Mouse (Mus musculus) heart, embryonic 16.5 days (tissue): ENCODE measurements around the gene Cfap70. TPM values are rescaled to one million over a fixed set of nuclear protein-coding genes. Genes with fewer than 3 reads are reported as not detected.

Experiments used
- ATAC-seq: fragments of 200-750 bp; cut with Nextera tagmentation; replicated peaks from 2 replicates; pipeline ENCODE4 v1.8.0; 2017; ENCODE audit warnings: moderate number of reproducible peaks; ENCODE audit not compliant: insufficient read depth, low FRiP score; ENCODE audit errors: extremely low read depth
- H3K27ac ChIP-seq: fragments of 300-500 bp; sonication (generic); 2 replicates; pipeline ENCODE4 v1.5.1; 2014; ENCODE audit warnings: mild to moderate bottlenecking, low read length, control low read depth, moderate library complexity
- H3K27me3 ChIP-seq: fragments of 300-500 bp; sonication (generic); 2 replicates; pipeline ENCODE4 v1.6.1; 2014; ENCODE audit warnings: low read length, mixed read lengths; ENCODE audit not compliant: control insufficient read depth, insufficient read depth
- H3K36me3 ChIP-seq: fragments of 300-500 bp; sonication (generic); 2 replicates; pipeline ENCODE4 v1.6.1; 2014; ENCODE audit not compliant: control insufficient read depth, insufficient read depth
- H3K4me1 ChIP-seq: fragments of 300-500 bp; sonication (generic); 2 replicates; pipeline ENCODE4 v1.6.1; 2014; ENCODE audit warnings: low read length, mixed read lengths; ENCODE audit not compliant: control insufficient read depth, insufficient read depth
- H3K4me2 ChIP-seq: fragments of 300-500 bp; sonication (generic); 2 replicates; pipeline ENCODE4 v1.6.1; 2014; ENCODE audit warnings: low read depth, mild to moderate bottlenecking, control low read depth, low read length
- H3K4me3 ChIP-seq: fragments of 300-500 bp; sonication (generic); 2 replicates; pipeline ENCODE4 v1.5.1; 2014; ENCODE audit warnings: mild to moderate bottlenecking, control low read depth, low read length
- H3K9ac ChIP-seq: fragments of 300-500 bp; sonication (generic); 2 replicates; pipeline ENCODE4 v1.6.1; 2014; ENCODE audit warnings: low read length, control low read depth
- H3K9me3 ChIP-seq: fragments of 300-500 bp; sonication (generic); replicated peaks from 2 replicates; pipeline ENCODE4 v1.6.1; 2016; ENCODE audit warnings: low read length; ENCODE audit not compliant: control insufficient read depth
- WGBS: fragments of 180-500 bp; shearing (Covaris S2); extraction: QIAGEN DNeasy Blood & Tissue Kit; methylation state at CpG from one replicate; pipeline ENCODE4 v1.1.7; 2014; 5-methylcytosine and 5-hydroxymethylcytosine counted together
- polyA plus RNA-seq: library from polyadenylated mRNA; unstranded; fragments of >200 nt; fragmentation: Nextera tagmentation; extraction: Ambion mirVana; gene quantifications from 2 replicates; pipeline ENCODE4 v1.2.1, GENCODE M21; 2015

The Cfap70 gene
- polyA plus RNA-seq, 1 experiment from 2014 or later, result 0.45 TPM

DNA sequence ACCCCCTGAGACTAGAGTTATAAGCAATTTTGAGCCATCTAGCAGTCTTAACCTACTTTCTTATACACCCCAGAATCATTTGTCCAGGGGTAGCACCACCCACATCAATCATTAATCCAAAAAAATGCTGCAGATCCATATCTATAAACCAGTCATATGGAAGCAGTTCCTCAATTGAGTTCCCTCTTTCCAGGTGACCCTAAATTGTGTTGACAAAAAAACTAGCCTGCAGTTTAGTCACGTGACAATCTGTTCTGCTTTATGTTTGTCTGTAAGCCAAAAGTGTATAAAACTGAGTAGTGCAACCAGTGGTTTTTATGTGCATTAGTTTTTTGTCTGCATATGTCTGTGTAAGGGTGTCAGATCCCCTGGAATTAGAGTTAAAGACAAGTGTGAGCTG, 80.2 kb downstream of the Cfap70 start:
- Histone ChIP-seq H3K36me3 (peaks cover 13% of the 10 kb centered on the region; the same call in 1 of the 2 replicates), H3K9ac (no peak overlapping the region), H3K27me3 (no peaks in the 10 kb centered on the region), H3K27ac (no peak overlapping the region), H3K4me1 (peaks cover 4% of the 10 kb centered on the region), H3K4me2 (no peak overlapping the region), H3K9me3 (no peaks in the 10 kb centered on the region), H3K4me3 (no peak overlapping the region)
- WGBS, result 83% methylated on average over 1 of the region's 1 CpGs
- no peak for ATAC-seq

DNA sequence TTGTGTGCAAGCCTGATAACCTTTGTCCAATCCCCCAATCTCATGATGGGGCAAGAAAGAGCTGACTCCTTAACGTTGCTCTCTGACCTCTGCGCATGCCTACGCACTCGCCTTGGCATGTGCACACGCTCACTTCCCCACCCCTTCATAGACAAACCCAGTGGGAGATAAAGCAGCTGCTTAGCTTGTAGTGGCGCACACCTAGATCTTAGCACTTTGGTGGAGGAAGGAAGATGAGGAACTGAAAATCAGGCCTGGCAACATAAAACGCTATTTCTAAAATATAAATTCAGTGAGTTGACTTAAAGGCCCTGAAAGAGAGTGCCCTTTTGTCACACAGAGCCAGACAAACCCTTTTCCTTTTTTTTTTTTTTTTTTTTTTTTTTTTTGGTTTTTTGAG, 81.2 kb downstream of the Cfap70 start:
- 79% methylated on average over 7 of the region's 7 CpGs for WGBS
- Histone ChIP-seq H3K27me3 (no peaks in the 10 kb centered on the region), H3K9me3 (no peaks in the 10 kb centered on the region), H3K9ac (no peak overlapping the region), H3K4me3 (no peak overlapping the region), H3K4me2 (no peak overlapping the region), H3K36me3 (peaks cover 9% of the 10 kb centered on the region; the same call in 1 of the 2 replicates), H3K27ac (no peak overlapping the region), H3K4me1 (no peaks in the 10 kb centered on the region)
- ATAC-seq, result no peak

DNA sequence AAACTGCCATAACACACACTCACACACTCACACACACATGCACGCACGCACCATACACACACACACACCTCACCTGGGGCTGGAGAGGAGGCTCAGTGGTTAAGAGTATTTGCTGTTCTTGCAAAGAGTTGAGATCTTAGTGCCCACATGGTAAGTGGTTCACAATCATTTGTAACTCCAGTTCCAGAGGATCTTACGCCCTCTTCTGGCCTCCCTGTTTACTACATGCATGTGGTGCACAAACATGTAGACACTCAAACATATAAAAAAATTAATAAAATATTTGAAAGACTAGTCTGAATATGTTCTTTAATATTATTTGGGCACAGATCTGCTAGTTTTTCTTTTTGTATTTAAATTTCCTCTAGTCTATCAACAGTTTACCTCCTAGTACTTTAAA, 83.8 kb downstream of the Cfap70 start:
- no peak overlapping the region for H3K4me2 ChIP-seq
- no peak for ATAC-seq
- peaks cover 10% of the 10 kb centered on the region for H3K36me3 ChIP-seq
- H3K4me3 ChIP-seq, result no peak overlapping the region
- H3K4me1 ChIP-seq, result no peaks in the 10 kb centered on the region
- H3K9me3 ChIP-seq, result no peaks in the 10 kb centered on the region
- no peak overlapping the region for H3K9ac ChIP-seq
- 94% methylated on average over 3 of the region's 3 CpGs for WGBS
- no peaks in the 10 kb centered on the region for H3K27me3 ChIP-seq
- H3K27ac ChIP-seq, result no peak overlapping the region

- no peak overlapping the region for H3K9ac ChIP-seq
- no peak overlapping the region for H3K4me3 ChIP-seq
- no peaks in the 10 kb centered on the region for H3K4me1 ChIP-seq
- ATAC-seq, result no peak
- no peaks in the 10 kb centered on the region for H3K9me3 ChIP-seq
- H3K36me3 ChIP-seq, result peaks cover 37% of the 10 kb centered on the region
- no peak overlapping the region for H3K4me2 ChIP-seq
- H3K27ac ChIP-seq, result no peak overlapping the region
- H3K27me3 ChIP-seq, result no peaks in the 10 kb centered on the region
- WGBS, result 86% methylated on average over 4 of the region's 4 CpGs
Observed at GRCm38 (mm10) chr14:20363230-20363629, 88.8 kb downstream of the Cfap70 start.

- peak; percentile 98 for ATAC-seq
- Histone ChIP-seq H3K36me3 (peaks cover 8% of the 10 kb centered on the region; the same call in 1 of the 2 replicates), H3K9ac (peak within 1 kb of the TSS; percentile 97), H3K4me2 (peak within 1 kb of the TSS; percentile 93), H3K27me3 (no peaks in the 10 kb centered on the region), H3K27ac (peak within 1 kb of the TSS; percentile 96), H3K4me1 (peaks cover 9% of the 10 kb centered on the region; the same call in 1 of the 2 replicates), H3K4me3 (peak within 1 kb of the TSS; percentile 92), H3K9me3 (no peaks in the 10 kb centered on the region)
- under 1% methylated on average over 42 of the region's 42 CpGs for WGBS
Observed at GRCm38 (mm10) chr14:20347991-20348541, 104.0 kb downstream of the Cfap70 start, which contains the start of the genes Ecd and Fam149b. Gene Ecd, minus strand, starts transcription at chr14:20348121. Gene Fam149b, plus strand, starts transcription at chr14:20348162.

- peak; percentile 39; the same call in 1 of the 2 replicates for ATAC-seq
- H3K27ac ChIP-seq, result peak overlapping the region; percentile 83
- no peaks in the 10 kb centered on the region for H3K9me3 ChIP-seq
- peak overlapping the region; percentile 90 for H3K9ac ChIP-seq
- H3K4me3 ChIP-seq, result peak overlapping the region; percentile 92
- H3K4me1 ChIP-seq, result peaks cover 9% of the 10 kb centered on the region; the same call in 1 of the 2 replicates
- peak overlapping the region; percentile 93 for H3K4me2 ChIP-seq
- no peaks in the 10 kb centered on the region for H3K27me3 ChIP-seq
- peaks cover 3% of the 10 kb centered on the region; the same call in 1 of the 2 replicates for H3K36me3 ChIP-seq
- 3% methylated on average over 15 of the region's 15 CpGs for WGBS
Observed at GRCm38 (mm10) chr14:20347441-20347990, 104.5 kb downstream of the Cfap70 start.

GRCm38 (mm10) chr14:20345885-20346284, 106.1 kb downstream of the Cfap70 start:
- Histone ChIP-seq H3K36me3 (peaks cover 9% of the 10 kb centered on the region; the same call in 1 of the 2 replicates), H3K27me3 (no peaks in the 10 kb centered on the region), H3K4me1 (peaks cover 9% of the 10 kb centered on the region; the same call in 1 of the 2 replicates), H3K27ac (no peak overlapping the region), H3K9ac (no peak overlapping the region), H3K4me3 (no peak overlapping the region), H3K9me3 (no peaks in the 10 kb centered on the region), H3K4me2 (no peak overlapping the region)
- no peak for ATAC-seq
- 82% methylated on average over 9 of the region's 9 CpGs for WGBS

Other genes starting within 250 kb of the Cfap70 start
- gene Kcnk16, start 183.0 kb downstream of the Cfap70 start, polyA plus RNA-seq, result not detected in 2 replicates
- 15.4 and 15.6 TPM in 2 replicates for gene Nudt13, start 157.5 kb downstream of the Cfap70 start, polyA plus RNA-seq
- 34.9 and 35.8 TPM in 2 replicates for gene Ecd, start 104.1 kb downstream of the Cfap70 start, polyA plus RNA-seq
- 26.3 TPM in 2 replicates for gene Fam149b, start 104.1 kb downstream of the Cfap70 start, polyA plus RNA-seq
- gene Dnajc9, start 63.3 kb downstream of the Cfap70 start, polyA plus RNA-seq, result 101 and 126 TPM in 2 replicates
- gene Mrps16, start 58.6 kb downstream of the Cfap70 start, polyA plus RNA-seq, result 93.5 and 93.8 TPM in 2 replicates
- gene Anxa7, start 27.9 kb upstream of the Cfap70 start, polyA plus RNA-seq, result 45.8 and 51.5 TPM in 2 replicates
- gene Mss51, start 44.7 kb upstream of the Cfap70 start, polyA plus RNA-seq, result 0.25 and 0.60 TPM in 2 replicates
- gene Ppp3cb, start 94.3 kb upstream of the Cfap70 start, polyA plus RNA-seq, result 28.4 and 32.0 TPM in 2 replicates
- 3.8 and 4.5 TPM in 2 replicates for gene Usp54, start 188.8 kb upstream of the Cfap70 start, polyA plus RNA-seq
- 12.0 and 14.9 TPM in 2 replicates for gene Myoz1, start 204.3 kb upstream of the Cfap70 start, polyA plus RNA-seq
- gene Synpo2l, start 216.1 kb upstream of the Cfap70 start, polyA plus RNA-seq, result 172 and 183 TPM in 2 replicates
- 73.2 and 76.2 TPM in 2 replicates for gene Sec24c, start 222.1 kb upstream of the Cfap70 start, polyA plus RNA-seq
- 20.5 and 20.6 TPM in 2 replicates for gene Fut11, start 242.7 kb upstream of the Cfap70 start, polyA plus RNA-seq